In genomic region chr7:12921318-12921704, GRCm38 (mm10) we compare ENCODE assay signal across 8 mouse cellular contexts. TPM values are rescaled to one million over a fixed set of nuclear protein-coding genes. Genes with fewer than 3 reads are reported as not detected.
DNase-seq lines count a peak whose midpoint lies in the region; ATAC-seq and TF ChIP-seq lines count a peak whose summit lies in the region.

No protein-coding gene starts in this region.

- peak overlapping the region; percentile 70 for H3K4me3 ChIP-seq in kidney, postnatal 0 days (replicated peaks; ENCODE audit: low read depth, low read length)
- peak overlapping the region; percentile 58 for H3K4me3 ChIP-seq in cortical plate, adult 2 months (ENCODE audit: insufficient read depth, low read length)
- H3K4me3 ChIP-seq in hindbrain, embryonic 15.5 days: peak overlapping the region; percentile 72
- H3K4me3 ChIP-seq in midbrain, embryonic 16.5 days (ENCODE audit: low read depth, low read length): peak overlapping the region; percentile 83

- H3K4me1 ChIP-seq in kidney, postnatal 0 days (replicated peaks; ENCODE audit: insufficient read depth, low read length): peaks cover 8% of the 10 kb centered on the region
- peaks cover 2% of the 10 kb centered on the region; the same call in 1 of the 2 replicates for H3K4me1 ChIP-seq in cortical plate, adult 2 months (ENCODE audit: control insufficient read depth, insufficient read depth, low read length)
- peaks cover 10% of the 10 kb centered on the region for H3K4me1 ChIP-seq in hindbrain, embryonic 15.5 days (replicated peaks)
- H3K4me1 ChIP-seq in midbrain, embryonic 16.5 days (ENCODE audit: control insufficient read depth, insufficient read depth, low read length): peaks cover 12% of the 10 kb centered on the region

- no peaks in the 10 kb centered on the region for H3K9me3 ChIP-seq in kidney, postnatal 0 days (replicated peaks; ENCODE audit: low read length)
- H3K9me3 ChIP-seq in hindbrain, embryonic 15.5 days: no peaks in the 10 kb centered on the region
- H3K9me3 ChIP-seq in midbrain, embryonic 16.5 days (replicated peaks; ENCODE audit: control insufficient read depth, low read length, poor library complexity, severe bottlenecking): no peaks in the 10 kb centered on the region

- peak overlapping the region; percentile 88 for H3K4me2 ChIP-seq in kidney, postnatal 0 days (ENCODE audit: low read length)
- H3K4me2 ChIP-seq in hindbrain, embryonic 15.5 days: peak overlapping the region; percentile 91
- H3K4me2 ChIP-seq in midbrain, embryonic 16.5 days (ENCODE audit: low read length): peak overlapping the region; percentile 81

- H3K36me3 ChIP-seq in kidney, postnatal 0 days (ENCODE audit: insufficient read depth, low read length): peaks cover 29% of the 10 kb centered on the region
- peaks cover 29% of the 10 kb centered on the region for H3K36me3 ChIP-seq in hindbrain, embryonic 15.5 days
- H3K36me3 ChIP-seq in midbrain, embryonic 16.5 days (ENCODE audit: control insufficient read depth, insufficient read depth, low read length): peaks cover 20% of the 10 kb centered on the region

- H3K27me3 ChIP-seq in kidney, postnatal 0 days (ENCODE audit: insufficient read depth, low read length): no peaks in the 10 kb centered on the region
- H3K27me3 ChIP-seq in hindbrain, embryonic 15.5 days: peaks cover 7% of the 10 kb centered on the region; the same call in 1 of the 2 replicates
- H3K27me3 ChIP-seq in midbrain, embryonic 16.5 days (ENCODE audit: control insufficient read depth, insufficient read depth, low read depth, low read length): peaks cover 6% of the 10 kb centered on the region

- 0 out of 2 replicates have a peak, but pooled peaks have one; percentile 39 for TF ChIP-seq POLR2A in cortical plate, adult 2 months (IDR thresholded peaks at IDR 0.05; ENCODE audit: extremely low read depth, insufficient read depth, low read length)

- WGBS in kidney, postnatal 0 days: 0% methylated on average over 3 of the region's 3 CpGs
- WGBS in hindbrain, embryonic 15.5 days: 2% methylated on average over 3 of the region's 3 CpGs
- WGBS in midbrain, embryonic 16.5 days: 0% methylated on average over 3 of the region's 3 CpGs

- DNase-seq in kidney, postnatal 0 days (ENCODE audit: low spot score): peak; percentile 66
- no peak for DNase-seq in kidney, postnatal 10 days
- no peak for DNase-seq in adrenal gland, postnatal 4 days (ENCODE audit: low spot score in 2 of 2)
- DNase-seq in cerebellum, postnatal 36 days: no peak
- DNase-seq in left cerebral cortex, adult 18-20 months (ENCODE audit: low spot score in 2 of 2): no peak

- H3K27ac ChIP-seq in kidney, postnatal 0 days: peak overlapping the region; percentile 98
- H3K27ac ChIP-seq in cortical plate, adult 2 months (ENCODE audit: insufficient read depth, low read length): peak overlapping the region; percentile 58
- H3K27ac ChIP-seq in hindbrain, embryonic 15.5 days (replicated peaks): peak overlapping the region; percentile 95
- peak overlapping the region; percentile 97 for H3K27ac ChIP-seq in midbrain, embryonic 16.5 days (ENCODE audit: low read length)

- H3K9ac ChIP-seq in kidney, postnatal 0 days (ENCODE audit: low read depth, low read length): peak overlapping the region; percentile 75
- H3K9ac ChIP-seq in hindbrain, embryonic 15.5 days: peak overlapping the region; percentile 86
- peak overlapping the region; percentile 81 for H3K9ac ChIP-seq in midbrain, embryonic 16.5 days (ENCODE audit: low read depth, low read length)

- ATAC-seq in kidney, postnatal 0 days (replicated peaks; ENCODE audit: low FRiP score, low read depth): peak; percentile 16
- no peak; the same call in 1 of the 2 replicates for ATAC-seq in hindbrain, embryonic 15.5 days (ENCODE audit: low FRiP score, low read depth)
- peak; percentile 27 for ATAC-seq in midbrain, embryonic 16.5 days

- no peak for TF ChIP-seq CTCF in kidney, postnatal 0 days (IDR thresholded peaks at IDR 0.05; ENCODE audit: low read depth)
- no peak for TF ChIP-seq CTCF in cortical plate, adult 2 months (IDR thresholded peaks at IDR 0.05; ENCODE audit: extremely low read depth, insufficient read depth, low read length)

RNA-seq across cellular contexts. Expression of gene Rps5, which starts 0.8 kb away (rescaled TPM):
- 1,052 and 1,143 TPM in 2 replicates for polyA plus RNA-seq in kidney, postnatal 0 days (2015; fragmentation: Nextera tagmentation; extraction: Ambion mirVana)
- 782 and 785 TPM in 2 replicates for polyA plus RNA-seq in cortical plate, adult 2 months (2012; rRNA removed)
- 549 and 585 TPM in 2 replicates for polyA plus RNA-seq in hindbrain, embryonic 15.5 days (2015; fragmentation: Nextera tagmentation; extraction: Ambion mirVana)
- 512 and 515 TPM in 2 replicates for polyA plus RNA-seq in midbrain, embryonic 16.5 days (2015; fragmentation: Nextera tagmentation; extraction: Ambion mirVana)
- 1,000 to 10,000 TPM; 1,322 to 1,347 TPM for total RNA-seq in adrenal gland, postnatal 4 days (2021)
- total RNA-seq in left cerebral cortex, adult 18-20 months (2021): 100 to 1,000 TPM; 402 to 450 TPM

RNA-seq across cellular contexts. Expression of gene Rnf225, which starts 5.9 kb away (rescaled TPM):
- 0.29 and 0.32 TPM in 2 replicates for polyA plus RNA-seq in kidney, postnatal 0 days (2015; fragmentation: Nextera tagmentation; extraction: Ambion mirVana)
- 0.96 and 1.0 TPM in 2 replicates for polyA plus RNA-seq in cortical plate, adult 2 months (2012; rRNA removed)
- 1.1 and 1.3 TPM in 2 replicates for polyA plus RNA-seq in hindbrain, embryonic 15.5 days (2015; fragmentation: Nextera tagmentation; extraction: Ambion mirVana)
- polyA plus RNA-seq in midbrain, embryonic 16.5 days (2015; fragmentation: Nextera tagmentation; extraction: Ambion mirVana): 0.98 and 1.2 TPM in 2 replicates
- total RNA-seq in adrenal gland, postnatal 4 days (2021): under 1 TPM; 0.59 to 0.64 TPM
- under 1 TPM; 0.59 to 0.60 TPM for total RNA-seq in left cerebral cortex, adult 18-20 months (2021)

RNA-seq across cellular contexts. Expression of gene Zscan22, which starts 23.7 kb away (rescaled TPM):
- polyA plus RNA-seq in kidney, postnatal 0 days (2015; fragmentation: Nextera tagmentation; extraction: Ambion mirVana): 11.8 and 12.9 TPM in 2 replicates
- polyA plus RNA-seq in cortical plate, adult 2 months (2012; rRNA removed): 12.7 and 13.1 TPM in 2 replicates
- polyA plus RNA-seq in hindbrain, embryonic 15.5 days (2015; fragmentation: Nextera tagmentation; extraction: Ambion mirVana): 9.9 and 12.4 TPM in 2 replicates
- 11.1 and 11.5 TPM in 2 replicates for polyA plus RNA-seq in midbrain, embryonic 16.5 days (2015; fragmentation: Nextera tagmentation; extraction: Ambion mirVana)
- 10 to 100 TPM; 11.3 to 12.4 TPM for total RNA-seq in adrenal gland, postnatal 4 days (2021)
- 10 to 100 TPM; 15.7 to 16.2 TPM for total RNA-seq in left cerebral cortex, adult 18-20 months (2021)

RNA-seq across cellular contexts. Expression of gene Zfp128, which starts 40.3 kb away (rescaled TPM):
- 3.3 and 3.5 TPM in 2 replicates for polyA plus RNA-seq in kidney, postnatal 0 days (2015; fragmentation: Nextera tagmentation; extraction: Ambion mirVana)
- 5.2 and 5.4 TPM in 2 replicates for polyA plus RNA-seq in cortical plate, adult 2 months (2012; rRNA removed)
- polyA plus RNA-seq in hindbrain, embryonic 15.5 days (2015; fragmentation: Nextera tagmentation; extraction: Ambion mirVana): 7.5 TPM in 2 replicates
- polyA plus RNA-seq in midbrain, embryonic 16.5 days (2015; fragmentation: Nextera tagmentation; extraction: Ambion mirVana): 8.2 and 8.7 TPM in 2 replicates
- 1 to 10 TPM; 5.3 to 5.7 TPM for total RNA-seq in adrenal gland, postnatal 4 days (2021)
- total RNA-seq in left cerebral cortex, adult 18-20 months (2021): 1 to 10 TPM; 6.2 to 7.4 TPM

RNA-seq across cellular contexts. Expression of gene Zfp324, which starts 44.3 kb away (rescaled TPM):
- 7.7 and 8.0 TPM in 2 replicates for polyA plus RNA-seq in kidney, postnatal 0 days (2015; fragmentation: Nextera tagmentation; extraction: Ambion mirVana)
- 5.6 and 6.1 TPM in 2 replicates for polyA plus RNA-seq in cortical plate, adult 2 months (2012; rRNA removed)
- 13.4 and 13.6 TPM in 2 replicates for polyA plus RNA-seq in hindbrain, embryonic 15.5 days (2015; fragmentation: Nextera tagmentation; extraction: Ambion mirVana)
- polyA plus RNA-seq in midbrain, embryonic 16.5 days (2015; fragmentation: Nextera tagmentation; extraction: Ambion mirVana): 14.5 and 14.9 TPM in 2 replicates
- total RNA-seq in adrenal gland, postnatal 4 days (2021): 10 to 100 TPM; 12.7 to 13.5 TPM
- 1 to 10 TPM; 9.4 to 9.6 TPM for total RNA-seq in left cerebral cortex, adult 18-20 months (2021)
